In the genomic region with DNA sequence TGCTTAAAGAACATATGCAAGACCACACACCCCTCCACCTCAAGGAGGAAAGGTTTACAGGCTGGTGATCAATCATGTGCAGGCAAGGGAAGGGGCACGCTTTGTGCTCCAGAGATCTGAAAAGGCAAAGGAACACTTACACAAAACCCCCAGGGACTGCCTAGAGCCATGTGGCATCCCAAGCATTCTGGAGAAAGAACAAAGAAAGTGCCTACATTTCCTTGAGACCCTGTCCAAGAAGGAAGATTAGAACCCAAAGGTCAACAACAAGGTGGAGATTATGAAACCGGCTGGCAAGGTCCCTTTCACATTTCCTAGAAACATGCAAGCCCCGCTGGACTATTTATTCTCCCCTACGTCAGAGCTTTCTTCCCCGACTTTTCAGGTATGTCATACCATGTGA, we compare ENCODE assay signal across 10 mouse cellular contexts. TPM values are rescaled to one million over a fixed set of nuclear protein-coding genes. Genes with fewer than 3 reads are reported as not detected.
A peak's percentile ranks its signal among the peaks of the same experiment; 100 is the strongest.
DNase-seq lines count a peak whose midpoint lies in the region; ATAC-seq and TF ChIP-seq lines count a peak whose summit lies in the region.
"Had no signal": no experiment of that assay in that cellular context is flagged by ENCODE, and none has a peak within 500 bp of the region (broad histone marks: within the 10 kb centered on the region; RNA-seq: fewer than 3 reads in every experiment).

No protein-coding gene starts in this region.

- no peaks in the 10 kb centered on the region for H3K36me3 ChIP-seq in forebrain, embryonic 16.5 days (ENCODE audit: control insufficient read depth, insufficient read depth)
- H3K36me3 ChIP-seq in forebrain, embryonic 14.5 days (ENCODE audit: control insufficient read depth, insufficient read depth, low read length), result no peaks in the 10 kb centered on the region
- no peaks in the 10 kb centered on the region for H3K36me3 ChIP-seq in kidney, embryonic 15.5 days
- no peaks in the 10 kb centered on the region for H3K36me3 ChIP-seq in lung, postnatal 0 days (ENCODE audit: insufficient read depth, low read length)

- peak; percentile 76 for TF ChIP-seq EP300 in lung, postnatal 0 days (IDR thresholded peaks at IDR 0.05)

- WGBS in forebrain, embryonic 16.5 days, result 82% methylated on average over 5 of the region's 5 CpGs
- WGBS in forebrain, embryonic 14.5 days, result 78% methylated on average over 5 of the region's 5 CpGs
- WGBS in kidney, embryonic 15.5 days, result 28% methylated on average over 5 of the region's 5 CpGs
- 28% methylated on average over 5 of the region's 5 CpGs for WGBS in lung, postnatal 0 days

- TF ChIP-seq CTCF in lung, postnatal 0 days (IDR thresholded peaks at IDR 0.05), result no peak

- H3K4me1 ChIP-seq in forebrain, embryonic 16.5 days (replicated peaks; ENCODE audit: control insufficient read depth, insufficient read depth, low read length), result 0 out of 2 replicates have a peak, but pooled peaks cover 2% of the 10 kb centered on the region
- H3K4me1 ChIP-seq in forebrain, embryonic 14.5 days (ENCODE audit: control insufficient read depth, insufficient read depth, low read length), result no peaks in the 10 kb centered on the region
- peaks cover 27% of the 10 kb centered on the region for H3K4me1 ChIP-seq in kidney, embryonic 15.5 days
- no peaks in the 10 kb centered on the region for H3K4me1 ChIP-seq in lung, postnatal 0 days (ENCODE audit: insufficient read depth, low read depth, low read length)

- no peak for ATAC-seq in forebrain, embryonic 16.5 days
- no peak for ATAC-seq in forebrain, embryonic 14.5 days
- peak; percentile 81 for ATAC-seq in kidney, embryonic 15.5 days (replicated peaks; ENCODE audit: low FRiP score)
- ATAC-seq in lung, postnatal 0 days, result peak; percentile 50
- no peak for ATAC-seq in activated CD4-positive, CD25-positive, alpha-beta regulatory T cell, adult 4 months
- no peak for ATAC-seq in megakaryocyte progenitor cell, adult 5-6 weeks (replicated peaks; ENCODE audit: poor library complexity)

- 0 out of 2 replicates have a peak overlapping the region, but pooled peaks have one; percentile 35 for H3K27ac ChIP-seq in forebrain, embryonic 16.5 days (ENCODE audit: low read length)
- no peak overlapping the region for H3K27ac ChIP-seq in forebrain, embryonic 14.5 days (ENCODE audit: low read depth, low read length)
- peak overlapping the region; percentile 73 for H3K27ac ChIP-seq in kidney, embryonic 15.5 days
- peak overlapping the region; percentile 60 for H3K27ac ChIP-seq in lung, postnatal 0 days (ENCODE audit: low read length)
- H3K27ac ChIP-seq: macrophage had no signal

- H3K9me3 ChIP-seq in forebrain, embryonic 16.5 days (ENCODE audit: control insufficient read depth, low read length), result no peaks in the 10 kb centered on the region
- no peaks in the 10 kb centered on the region for H3K9me3 ChIP-seq in forebrain, embryonic 14.5 days (replicated peaks; ENCODE audit: control insufficient read depth, low read length)
- no peaks in the 10 kb centered on the region for H3K9me3 ChIP-seq in kidney, embryonic 15.5 days (replicated peaks)
- H3K9me3 ChIP-seq in lung, postnatal 0 days (ENCODE audit: low read length), result no peaks in the 10 kb centered on the region

- H3K4me3 ChIP-seq in forebrain, embryonic 16.5 days (replicated peaks; ENCODE audit: low read length), result no peak overlapping the region
- H3K4me3 ChIP-seq in forebrain, embryonic 14.5 days (ENCODE audit: low read depth, low read length), result no peak overlapping the region
- no peak overlapping the region for H3K4me3 ChIP-seq in kidney, embryonic 15.5 days (replicated peaks)
- no peak overlapping the region for H3K4me3 ChIP-seq in lung, postnatal 0 days (ENCODE audit: low read depth, low read length)

- no peak for DNase-seq in forebrain, embryonic 14.5 days (ENCODE audit: low spot score)
- DNase-seq in NIH3T3 (ENCODE audit: low read depth), result peak; percentile 40
- DNase-seq in lung, postnatal 0 days (ENCODE audit: low spot score), result peak; percentile 72
- DNase-seq in cerebellum, postnatal 10 days, result no peak

- no peaks in the 10 kb centered on the region for H3K27me3 ChIP-seq in forebrain, embryonic 16.5 days (replicated peaks; ENCODE audit: control insufficient read depth, insufficient read depth, low read length)
- H3K27me3 ChIP-seq in forebrain, embryonic 14.5 days (replicated peaks; ENCODE audit: control insufficient read depth, insufficient read depth, low read length), result no peaks in the 10 kb centered on the region
- no peaks in the 10 kb centered on the region for H3K27me3 ChIP-seq in kidney, embryonic 15.5 days
- no peaks in the 10 kb centered on the region for H3K27me3 ChIP-seq in lung, postnatal 0 days (replicated peaks; ENCODE audit: insufficient read depth, low read length)

- no peak overlapping the region for H3K9ac ChIP-seq in forebrain, embryonic 16.5 days (replicated peaks; ENCODE audit: low read depth, low read length)
- H3K9ac ChIP-seq in forebrain, embryonic 14.5 days (ENCODE audit: low read length), result no peak overlapping the region
- H3K9ac ChIP-seq in kidney, embryonic 15.5 days, result peak overlapping the region; percentile 14; the same call in 1 of the 2 replicates
- no peak overlapping the region for H3K9ac ChIP-seq in lung, postnatal 0 days (replicated peaks; ENCODE audit: low read depth)

- H3K4me2 ChIP-seq in forebrain, embryonic 16.5 days (ENCODE audit: low read length), result no peak overlapping the region
- no peak overlapping the region for H3K4me2 ChIP-seq in forebrain, embryonic 14.5 days (ENCODE audit: low read length)
- no peak overlapping the region for H3K4me2 ChIP-seq in kidney, embryonic 15.5 days
- no peak overlapping the region for H3K4me2 ChIP-seq in lung, postnatal 0 days (replicated peaks; ENCODE audit: low read depth, low read length)

RNA-seq across cellular contexts. Expression of gene Rrp1b, which starts 11.2 kb away (rescaled TPM):
- polyA plus RNA-seq in forebrain, embryonic 16.5 days (2015; fragmentation: Nextera tagmentation; extraction: Ambion mirVana), result 42.0 and 42.7 TPM in 2 replicates
- 29.0 and 29.5 TPM in 2 replicates for polyA plus RNA-seq in forebrain, embryonic 14.5 days (2014; fragmentation: Nextera tagmentation; extraction: Ambion mirVana)
- 71.0 and 73.6 TPM in 2 replicates for polyA plus RNA-seq in kidney, embryonic 15.5 days (2015; fragmentation: Nextera tagmentation; extraction: Ambion mirVana)
- 24.6 and 26.3 TPM in 2 replicates for polyA plus RNA-seq in lung, postnatal 0 days (2015; fragmentation: Nextera tagmentation; extraction: Ambion mirVana)
- polyA plus RNA-seq in activated CD4-positive, CD25-positive, alpha-beta regulatory T cell, adult 4 months (2017; shearing (Covaris generic)), result 10 to 100 TPM; 56.3 to 76.7 TPM
- 41.9 and 48.6 TPM in 2 replicates for total RNA-seq in megakaryocyte progenitor cell, adult 5-6 weeks (2015)
- 57.7 and 61.9 TPM in 2 replicates for total RNA-seq in megakaryocyte progenitor cell, adult 5-6 weeks (2017)

RNA-seq across cellular contexts. Expression of gene Hsf2bp, which starts 11.5 kb away (rescaled TPM):
- polyA plus RNA-seq in forebrain, embryonic 16.5 days (2015; fragmentation: Nextera tagmentation; extraction: Ambion mirVana), result 0.84 and 0.93 TPM in 2 replicates
- polyA plus RNA-seq in forebrain, embryonic 14.5 days (2014; fragmentation: Nextera tagmentation; extraction: Ambion mirVana), result 0.33 and 0.62 TPM in 2 replicates
- polyA plus RNA-seq in kidney, embryonic 15.5 days (2015; fragmentation: Nextera tagmentation; extraction: Ambion mirVana), result 0.70 and 0.73 TPM in 2 replicates
- polyA plus RNA-seq in lung, postnatal 0 days (2015; fragmentation: Nextera tagmentation; extraction: Ambion mirVana), result 0.30 and 0.58 TPM in 2 replicates
- polyA plus RNA-seq in activated CD4-positive, CD25-positive, alpha-beta regulatory T cell, adult 4 months (2017; shearing (Covaris generic)), result 1 to 10 TPM; 1.1 to 2.0 TPM
- 0.05 TPM in 1 of 2 replicates, not detected in the other for total RNA-seq in megakaryocyte progenitor cell, adult 5-6 weeks (2015)
- total RNA-seq in megakaryocyte progenitor cell, adult 5-6 weeks (2017), result not detected in 2 replicates
- total RNA-seq: neutrophil, adult 5-6 weeks had no signal
- polyA plus RNA-seq: macrophage had no signal

Comparison
In these comparisons a context has a peak if more than half of its experiments do, and no peak if none do; other contexts are left out.
1. ATAC-seq: peak in kidney, embryonic 15.5 days (single experiment) and lung, postnatal 0 days (single experiment); none in forebrain, embryonic 16.5 days (single experiment), forebrain, embryonic 14.5 days (single experiment), activated CD4-positive, CD25-positive, alpha-beta regulatory T cell, adult 4 months (single experiment) and megakaryocyte progenitor cell, adult 5-6 weeks (single experiment).
2. DNase-seq: peak in NIH3T3 (single experiment) and lung, postnatal 0 days (single experiment); none in forebrain, embryonic 14.5 days (single experiment) and cerebellum, postnatal 10 days (0 of 2).